Mouse (Mus musculus): ENCODE results near the gene Foxj1. TPM values are rescaled to one million over a fixed set of nuclear protein-coding genes. Genes with fewer than 3 reads are reported as not detected.

Foxj1 gene
- polyA plus RNA-seq, 1 experiment from 2014 or later, result 1.8 TPM

GRCm38 (mm10) chr11:116337531-116337930, 2.3 kb upstream of the Foxj1 start:
- H3K4me1 ChIP-seq, result peaks cover 33% of the 10 kb centered on the region
- peaks cover 33% of the 10 kb centered on the region for H3K27me3 ChIP-seq
- 80% methylated on average over 6 of the region's 6 CpGs for WGBS
- H3K9ac ChIP-seq, result no peak overlapping the region
- no peak overlapping the region for H3K27ac ChIP-seq
- H3K4me2 ChIP-seq (replicated peaks), result no peak overlapping the region
- H3K9me3 ChIP-seq, result no peaks in the 10 kb centered on the region
- peaks cover 4% of the 10 kb centered on the region; the same call in 1 of the 2 replicates for H3K36me3 ChIP-seq
- ATAC-seq (ENCODE audit: insufficient number of reproducible peaks, insufficient read depth, low FRiP score, low TSS enrichment), result no peak
- H3K4me3 ChIP-seq, result no peak overlapping the region

GRCm38 (mm10) chr11:116337000-116337399, 1.8 kb upstream of the Foxj1 start:
- Histone ChIP-seq H3K4me2 (replicated peaks) (no peak overlapping the region), H3K27ac (no peak overlapping the region), H3K4me1 (peaks cover 38% of the 10 kb centered on the region), H3K9ac (no peak overlapping the region), H3K27me3 (peaks cover 33% of the 10 kb centered on the region), H3K9me3 (no peaks in the 10 kb centered on the region), H3K36me3 (peaks cover 4% of the 10 kb centered on the region; the same call in 1 of the 2 replicates), H3K4me3 (no peak overlapping the region)
- no peak for ATAC-seq (ENCODE audit: insufficient number of reproducible peaks, insufficient read depth, low FRiP score, low TSS enrichment)
- 61% methylated on average over 12 of the region's 12 CpGs for WGBS

- peaks cover 33% of the 10 kb centered on the region for H3K27me3 ChIP-seq
- no peaks in the 10 kb centered on the region for H3K36me3 ChIP-seq
- no peak for ATAC-seq (ENCODE audit: insufficient number of reproducible peaks, insufficient read depth, low FRiP score, low TSS enrichment)
- WGBS, result 79% methylated on average over 4 of the region's 4 CpGs
- peaks cover 40% of the 10 kb centered on the region for H3K4me1 ChIP-seq
- H3K27ac ChIP-seq, result no peak overlapping the region
- peak overlapping the region; percentile 95; the same call in 1 of the 2 replicates for H3K4me2 ChIP-seq (replicated peaks)
- H3K9me3 ChIP-seq, result no peaks in the 10 kb centered on the region
- H3K4me3 ChIP-seq, result no peak overlapping the region
- peak overlapping the region; percentile 70; the same call in 1 of the 2 replicates for H3K9ac ChIP-seq
Observed at GRCm38 (mm10) chr11:116336393-116336792, 1.2 kb upstream of the Foxj1 start.

- peak overlapping the region; percentile 95 for H3K4me2 ChIP-seq (replicated peaks)
- 7% methylated on average over 26 of the region's 26 CpGs for whole genome bisulfite sequencing
- peaks cover 45% of the 10 kb centered on the region for H3K4me1 ChIP-seq
- peaks cover 33% of the 10 kb centered on the region for H3K27me3 ChIP-seq
- 0 out of 2 replicates have a peak overlapping the region, but pooled peaks have one; percentile 34 for H3K9ac ChIP-seq
- H3K27ac ChIP-seq, result no peak overlapping the region
- no peaks in the 10 kb centered on the region for H3K36me3 ChIP-seq
- peak overlapping the region; percentile 56 for H3K4me3 ChIP-seq
- H3K9me3 ChIP-seq, result no peaks in the 10 kb centered on the region
- ATAC-seq (ENCODE audit: insufficient number of reproducible peaks, insufficient read depth, low FRiP score, low TSS enrichment), result no peak
Observed at GRCm38 (mm10) chr11:116334417-116334782, 799 bp downstream of the Foxj1 start.

GRCm38 (mm10) chr11:116333526-116334416, 1.4 kb downstream of the Foxj1 start:
- H3K27ac ChIP-seq, result no peak overlapping the region
- H3K4me3 ChIP-seq, result peak overlapping the region; percentile 56
- peaks cover 49% of the 10 kb centered on the region for H3K4me1 ChIP-seq
- H3K9me3 ChIP-seq, result no peaks in the 10 kb centered on the region
- H3K27me3 ChIP-seq, result peaks cover 33% of the 10 kb centered on the region
- H3K9ac ChIP-seq, result 0 out of 2 replicates have a peak overlapping the region, but pooled peaks have one; percentile 34
- no peak for ATAC-seq (ENCODE audit: insufficient number of reproducible peaks, insufficient read depth, low FRiP score, low TSS enrichment)
- H3K4me2 ChIP-seq (replicated peaks), result peak overlapping the region; percentile 95
- H3K36me3 ChIP-seq, result no peaks in the 10 kb centered on the region
- 22% methylated on average over 31 of the region's 31 CpGs for WGBS

- Histone ChIP-seq H3K36me3 (no peaks in the 10 kb centered on the region), H3K27ac (no peak overlapping the region), H3K4me2 (replicated peaks) (no peak overlapping the region), H3K9me3 (no peaks in the 10 kb centered on the region), H3K9ac (no peak overlapping the region), H3K4me1 (peaks cover 49% of the 10 kb centered on the region), H3K4me3 (no peak overlapping the region), H3K27me3 (peaks cover 31% of the 10 kb centered on the region)
- 81% methylated on average over 3 of the region's 3 CpGs for WGBS
- ATAC-seq (ENCODE audit: insufficient number of reproducible peaks, insufficient read depth, low FRiP score, low TSS enrichment), result no peak
Observed at GRCm38 (mm10) chr11:116332983-116333270, 2.3 kb downstream of the Foxj1 start.

- Histone ChIP-seq H3K36me3 (no peaks in the 10 kb centered on the region), H3K9ac (no peak overlapping the region), H3K27ac (no peak overlapping the region), H3K4me2 (replicated peaks) (no peak overlapping the region), H3K9me3 (no peaks in the 10 kb centered on the region), H3K27me3 (peaks cover 29% of the 10 kb centered on the region), H3K4me3 (no peak overlapping the region), H3K4me1 (peaks cover 48% of the 10 kb centered on the region)
- no peak for ATAC-seq (ENCODE audit: insufficient number of reproducible peaks, insufficient read depth, low FRiP score, low TSS enrichment)
- 36% methylated on average over 19 of the region's 19 CpGs for WGBS
Observed at GRCm38 (mm10) chr11:116332232-116332982, 2.8 kb downstream of the Foxj1 start.

- no peak overlapping the region for H3K9ac ChIP-seq
- H3K4me1 ChIP-seq, result peaks cover 33% of the 10 kb centered on the region
Observed at GRCm38 (mm10) chr11:116330211-116330518, 5.0 kb downstream of the Foxj1 start.

GRCm38 (mm10) chr11:116329314-116330210, 5.6 kb downstream of the Foxj1 start:
- Histone ChIP-seq H3K9ac (no peak overlapping the region), H3K36me3 (no peaks in the 10 kb centered on the region), H3K27me3 (peaks cover 18% of the 10 kb centered on the region), H3K4me2 (replicated peaks) (no peak overlapping the region), H3K4me3 (no peak overlapping the region), H3K9me3 (no peaks in the 10 kb centered on the region), H3K4me1 (peaks cover 28% of the 10 kb centered on the region), H3K27ac (peak overlapping the region; percentile 27; the same call in 1 of the 2 replicates)
- ATAC-seq (ENCODE audit: insufficient number of reproducible peaks, insufficient read depth, low FRiP score, low TSS enrichment), result no peak
- WGBS, result 47% methylated on average over 18 of the region's 18 CpGs

More at GRCm38 (mm10) chr11:116330211-116330518, 5.0 kb downstream of the Foxj1 start:
- no peaks in the 10 kb centered on the region for H3K36me3 ChIP-seq
- H3K4me2 ChIP-seq (replicated peaks), result no peak overlapping the region
- 0 out of 2 replicates have a peak overlapping the region, but pooled peaks have one; percentile 27 for H3K27ac ChIP-seq
- WGBS, result 51% methylated on average over 7 of the region's 7 CpGs
- H3K4me3 ChIP-seq, result no peak overlapping the region
- no peak for ATAC-seq (ENCODE audit: insufficient number of reproducible peaks, insufficient read depth, low FRiP score, low TSS enrichment)
- H3K27me3 ChIP-seq, result peaks cover 23% of the 10 kb centered on the region
- no peaks in the 10 kb centered on the region for H3K9me3 ChIP-seq

GRCm38 (mm10) chr11:116326963-116327603, 8.1 kb downstream of the Foxj1 start:
- Histone ChIP-seq H3K36me3 (no peaks in the 10 kb centered on the region), H3K4me3 (no peak overlapping the region), H3K9ac (no peak overlapping the region), H3K27me3 (no peaks in the 10 kb centered on the region), H3K4me1 (peaks cover 12% of the 10 kb centered on the region), H3K9me3 (no peaks in the 10 kb centered on the region), H3K27ac (no peak overlapping the region), H3K4me2 (replicated peaks) (no peak overlapping the region)
- 60% methylated on average over 7 of the region's 7 CpGs for WGBS
- no peak for ATAC-seq (ENCODE audit: insufficient number of reproducible peaks, insufficient read depth, low FRiP score, low TSS enrichment)

Data from embryonic facial prominence, embryonic 12.5 days (tissue).